Mouse (Mus musculus) splenic B cell, adult 2 months (primary cell): ENCODE measurements around the gene Nabp2.
A peak's percentile ranks its signal among the peaks of the same experiment; 100 is the strongest.

Source experiments
- DNase-seq: peaks from one replicate; pipeline ENCODE4 v3.0.0-alpha.2; 2011; ENCODE audit warnings: low read depth, low spot score
- H3K27me3 ChIP-seq: 2 replicates; pipeline ENCODE4 v1.6.1; 2012; ENCODE audit warnings: mild to moderate bottlenecking, low read length, moderate library complexity, mixed read lengths; ENCODE audit not compliant: control insufficient read depth, poor library complexity, insufficient read depth, severe bottlenecking
- H3K36me3 ChIP-seq: 2 replicates; pipeline ENCODE4 v1.6.1; 2012; ENCODE audit warnings: mild to moderate bottlenecking, low read length, moderate library complexity, mixed read lengths; ENCODE audit not compliant: control insufficient read depth, poor library complexity, insufficient read depth, severe bottlenecking

Nabp2 gene

GRCm38 (mm10) chr10:128438675-128439279 is 27.5 kb upstream of the Nabp2 start:
- peaks cover 12% of the 10 kb centered on the region for H3K36me3 ChIP-seq
- no peaks in the 10 kb centered on the region for H3K27me3 ChIP-seq
- peak; percentile 92 for DNase-seq

GRCm38 (mm10) chr10:128436376-128436775 is 25.1 kb upstream of the Nabp2 start:
- no peak for DNase-seq
- Histone ChIP-seq H3K36me3 (peaks cover 14% of the 10 kb centered on the region), H3K27me3 (no peaks in the 10 kb centered on the region)

GRCm38 (mm10) chr10:128435873-128436272 is 24.6 kb upstream of the Nabp2 start:
- no peak for DNase-seq
- Histone ChIP-seq H3K27me3 (no peaks in the 10 kb centered on the region), H3K36me3 (peaks cover 14% of the 10 kb centered on the region)

- peak; percentile 87 for DNase-seq
- H3K27me3 ChIP-seq: no peaks in the 10 kb centered on the region
- H3K36me3 ChIP-seq: peaks cover 15% of the 10 kb centered on the region
Measured at GRCm38 (mm10) chr10:128435186-128435823, 24.0 kb upstream of the Nabp2 start.

GRCm38 (mm10) chr10:128434681-128435080 is 23.4 kb upstream of the Nabp2 start:
- Histone ChIP-seq H3K27me3 (no peaks in the 10 kb centered on the region), H3K36me3 (peaks cover 18% of the 10 kb centered on the region)
- DNase-seq: peak; percentile 73

GRCm38 (mm10) chr10:128433417-128433816 is 22.1 kb upstream of the Nabp2 start:
- peak; percentile 43 for DNase-seq
- no peaks in the 10 kb centered on the region for H3K27me3 ChIP-seq
- peaks cover 22% of the 10 kb centered on the region for H3K36me3 ChIP-seq

- peaks cover 10% of the 10 kb centered on the region for H3K36me3 ChIP-seq
Measured at GRCm38 (mm10) chr10:128429454-128429853, 18.2 kb upstream of the Nabp2 start.

GRCm38 (mm10) chr10:128429052-128429451 is 17.8 kb upstream of the Nabp2 start:
- Histone ChIP-seq H3K36me3 (peaks cover 10% of the 10 kb centered on the region), H3K27me3 (no peaks in the 10 kb centered on the region)
- no peak for DNase-seq

More at GRCm38 (mm10) chr10:128429454-128429853, 18.2 kb upstream of the Nabp2 start:
- DNase-seq: no peak
- no peaks in the 10 kb centered on the region for H3K27me3 ChIP-seq

- DNase-seq: no peak
- Histone ChIP-seq H3K27me3 (no peaks in the 10 kb centered on the region), H3K36me3 (peaks cover 14% of the 10 kb centered on the region)
Measured at GRCm38 (mm10) chr10:128425260-128425659, 14.0 kb upstream of the Nabp2 start.

- H3K36me3 ChIP-seq: peaks cover 11% of the 10 kb centered on the region
- no peaks in the 10 kb centered on the region for H3K27me3 ChIP-seq
- DNase-seq: peak; percentile 64
Measured at GRCm38 (mm10) chr10:128424604-128425003, 13.3 kb upstream of the Nabp2 start.

- no peak for DNase-seq
- no peaks in the 10 kb centered on the region for H3K27me3 ChIP-seq
- peaks cover 13% of the 10 kb centered on the region for H3K36me3 ChIP-seq
Measured at GRCm38 (mm10) chr10:128422426-128422825, 11.1 kb upstream of the Nabp2 start.

GRCm38 (mm10) chr10:128414848-128415247 is 3.6 kb upstream of the Nabp2 start:
- H3K27me3 ChIP-seq: no peaks in the 10 kb centered on the region
- DNase-seq: no peak
- peaks cover 17% of the 10 kb centered on the region for H3K36me3 ChIP-seq

GRCm38 (mm10) chr10:128413076-128413475 is 1.8 kb upstream of the Nabp2 start:
- H3K36me3 ChIP-seq: peaks cover 13% of the 10 kb centered on the region
- no peaks in the 10 kb centered on the region for H3K27me3 ChIP-seq
- no peak for DNase-seq

- no peak for DNase-seq
- Histone ChIP-seq H3K36me3 (peaks cover 11% of the 10 kb centered on the region), H3K27me3 (no peaks in the 10 kb centered on the region)
Measured at GRCm38 (mm10) chr10:128412558-128412957, 1.3 kb upstream of the Nabp2 start.

GRCm38 (mm10) chr10:128412055-128412381 is 726 bp upstream of the Nabp2 start:
- DNase-seq: no peak

GRCm38 (mm10) chr10:128410560-128410845 is 789 bp downstream of the Nabp2 start:
- peak; percentile 20 for DNase-seq
- H3K27me3 ChIP-seq: no peaks in the 10 kb centered on the region
- H3K36me3 ChIP-seq: peaks cover 8% of the 10 kb centered on the region

More at GRCm38 (mm10) chr10:128412055-128412381, 726 bp upstream of the Nabp2 start:
- Histone ChIP-seq H3K36me3 (peaks cover 11% of the 10 kb centered on the region), H3K27me3 (no peaks in the 10 kb centered on the region)
